Mouse (Mus musculus) heart, embryonic 12.5 days (tissue): Measurements from ENCODE around the gene Snph. TPM values are rescaled to one million over a fixed set of nuclear protein-coding genes. Genes with fewer than 3 reads are reported as not detected.
A peak's percentile ranks its signal among the peaks of the same experiment; 100 is the strongest.

Experiments used
- ATAC-seq: fragments of 200-750 bp; cut with Nextera tagmentation; 2 replicates; pipeline ENCODE4 v1.8.0; 2017; ENCODE audit warnings: moderate TSS enrichment, moderate library complexity; ENCODE audit not compliant: insufficient number of reproducible peaks, low FRiP score
- H3K27ac ChIP-seq: fragments of 300-500 bp; sonication (generic); 2 replicates; pipeline ENCODE4 v1.5.1; 2016; ENCODE audit warnings: mild to moderate bottlenecking, moderate library complexity; ENCODE audit not compliant: poor library complexity, severe bottlenecking
- H3K27me3 ChIP-seq: fragments of 300-500 bp; sonication (generic); replicated peaks from 2 replicates; pipeline ENCODE4 v1.6.1; 2016; ENCODE audit warnings: mild to moderate bottlenecking, moderate library complexity
- H3K36me3 ChIP-seq: fragments of 300-500 bp; sonication (generic); 2 replicates; pipeline ENCODE4 v1.6.1; 2016; ENCODE audit warnings: mild to moderate bottlenecking, moderate library complexity
- H3K4me1 ChIP-seq: fragments of 300-500 bp; sonication (generic); replicated peaks from 2 replicates; pipeline ENCODE4 v1.6.1; 2016; ENCODE audit warnings: mild to moderate bottlenecking
- H3K4me2 ChIP-seq: fragments of 300-500 bp; sonication (generic); 2 replicates; pipeline ENCODE4 v1.6.1; 2016; ENCODE audit warnings: mild to moderate bottlenecking, moderate library complexity
- H3K4me3 ChIP-seq: fragments of 300-500 bp; sonication (generic); 2 replicates; pipeline ENCODE4 v1.5.1; 2016; ENCODE audit warnings: mild to moderate bottlenecking
- H3K9ac ChIP-seq: fragments of 300-500 bp; sonication (generic); 2 replicates; pipeline ENCODE4 v1.6.1; 2016; ENCODE audit warnings: mild to moderate bottlenecking, moderate library complexity
- H3K9me3 ChIP-seq: fragments of 300-500 bp; sonication (generic); replicated peaks from 2 replicates; pipeline ENCODE4 v1.6.1; 2016; ENCODE audit warnings: mild to moderate bottlenecking, moderate library complexity
- WGBS: fragments of 180-500 bp; shearing (Covaris S2); methylation state at CpG from one replicate; pipeline ENCODE4 v1.1.7; 2016; 5-methylcytosine and 5-hydroxymethylcytosine counted together
- polyA plus RNA-seq: library from polyadenylated mRNA; unstranded; fragments of >200 nt; fragmentation: Nextera tagmentation; extraction: Ambion mirVana; gene quantifications from 2 replicates; pipeline ENCODE4 v1.2.1, GENCODE M21; 2016

Gene Snph
- polyA plus RNA-seq, 1 experiment from 2014 or later, result 0.38 TPM

DNA sequence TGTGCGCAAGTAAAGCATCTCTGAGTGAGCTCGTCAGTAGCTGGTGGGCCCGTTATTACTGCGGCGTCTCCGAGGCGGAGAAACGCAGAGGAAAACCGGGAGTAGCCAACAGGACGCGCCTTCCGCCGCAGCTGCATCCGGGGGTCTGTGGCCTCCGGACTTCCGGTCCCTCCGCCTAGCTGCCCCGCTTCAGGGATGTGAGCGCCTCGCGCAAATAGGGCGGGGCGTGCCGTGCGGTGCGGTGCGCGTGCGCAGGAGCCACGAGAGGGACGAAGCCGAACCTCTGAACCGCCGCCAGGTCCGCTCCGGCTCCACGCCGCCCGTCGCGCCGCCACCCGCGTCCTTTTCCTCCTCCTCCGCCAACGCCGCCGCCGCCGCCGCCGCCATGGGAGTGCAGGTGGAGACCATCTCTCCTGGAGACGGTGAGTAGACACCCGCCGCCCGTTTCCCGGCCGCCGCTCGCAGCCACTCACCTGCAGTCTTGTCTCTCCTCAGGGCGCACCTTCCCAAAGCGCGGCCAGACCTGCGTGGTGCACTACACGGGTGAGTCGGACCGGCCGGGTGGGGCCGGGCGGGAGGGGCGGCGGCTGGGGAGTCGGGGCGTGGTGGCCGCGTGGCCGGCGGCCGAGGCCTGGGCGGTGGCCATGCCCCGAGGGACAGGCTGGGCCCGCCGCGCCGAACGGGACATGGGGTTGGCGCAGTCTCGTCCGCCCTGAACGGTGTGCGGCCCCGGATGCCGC is 89.9 kb downstream of the Snph start, which contains the start of gene Fkbp1a:
Gene Fkbp1a (plus strand): TSS at position 161 of the 740 bp plus-strand sequence.
- WGBS, result 0% methylated on average over 79 of the region's 93 CpGs
- H3K36me3 ChIP-seq, result peaks cover 32% of the 10 kb centered on the region
- ATAC-seq, result peak; percentile 95

More for the DNA sequence above, 89.9 kb downstream of the Snph start, which contains the start of gene Fkbp1a:
- H3K9ac ChIP-seq, result peak within 1 kb of the TSS; percentile 98
- H3K4me1 ChIP-seq, result peaks cover 41% of the 10 kb centered on the region
- H3K27ac ChIP-seq, result peak within 1 kb of the TSS; percentile 97
- peak within 1 kb of the TSS; percentile 98 for H3K4me3 ChIP-seq
- no peaks in the 10 kb centered on the region for H3K27me3 ChIP-seq
- no peaks in the 10 kb centered on the region for H3K9me3 ChIP-seq
- peak within 1 kb of the TSS; percentile 81 for H3K4me2 ChIP-seq

Other genes with a start within 250 kb of the Snph start
- not detected in 2 replicates for gene 4921509C19Rik, start 156.4 kb downstream of the Snph start, polyA plus RNA-seq
- 159 and 160 TPM in 2 replicates for gene Nsfl1c, start 138.4 kb downstream of the Snph start, polyA plus RNA-seq
- gene Fkbp1a, start 90.1 kb downstream of the Snph start, polyA plus RNA-seq, result 751 and 791 TPM in 2 replicates
- gene Sdcbp2, start 60.0 kb downstream of the Snph start, polyA plus RNA-seq, result 1.0 and 1.6 TPM in 2 replicates
- gene Rad21l, start 35.9 kb upstream of the Snph start, polyA plus RNA-seq, result not detected in 2 replicates
- 2.0 and 2.2 TPM in 2 replicates for gene Tmem74b, start 69.4 kb upstream of the Snph start, polyA plus RNA-seq
- gene Psmf1, start 111.6 kb upstream of the Snph start, polyA plus RNA-seq, result 28.7 TPM in 2 replicates
- not detected in 2 replicates for gene Rspo4, start 210.3 kb upstream of the Snph start, polyA plus RNA-seq